Mouse (Mus musculus) kidney, adult 9 months (tissue): ENCODE measurements around the gene Atf6b.

Experiments used
- DNase-seq: peaks from one replicate; pipeline ENCODE4 v3.0.0; 2022

Atf6b gene

GRCm38 (mm10) chr17:34700671-34701071 is 53.7 kb downstream of the Atf6b start:
- DNase-seq: no peak
